Mouse (Mus musculus): Measurements from ENCODE around the gene Elf2.

The Elf2 gene

DNA sequence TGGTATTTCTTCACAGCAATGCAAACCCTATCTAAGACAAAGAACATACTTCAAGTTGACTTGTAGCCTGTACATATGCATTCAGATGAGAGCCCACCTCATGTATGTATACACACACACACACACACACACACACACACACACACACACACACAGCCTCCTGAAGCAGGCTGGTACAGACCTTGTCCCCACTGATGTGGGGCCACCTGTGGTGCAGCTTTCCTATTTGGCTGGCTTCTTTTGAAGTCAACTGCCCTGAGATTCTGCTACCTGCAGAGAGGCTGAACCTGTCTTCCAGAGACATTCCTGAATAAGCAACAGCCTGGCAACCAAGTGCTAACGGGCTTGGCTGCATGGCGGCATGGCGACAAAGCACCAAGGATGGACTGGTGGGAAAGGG lies 130.0 kb downstream of the Elf2 start:
- no peak for DNase-seq (ENCODE audit: low spot score)

DNA sequence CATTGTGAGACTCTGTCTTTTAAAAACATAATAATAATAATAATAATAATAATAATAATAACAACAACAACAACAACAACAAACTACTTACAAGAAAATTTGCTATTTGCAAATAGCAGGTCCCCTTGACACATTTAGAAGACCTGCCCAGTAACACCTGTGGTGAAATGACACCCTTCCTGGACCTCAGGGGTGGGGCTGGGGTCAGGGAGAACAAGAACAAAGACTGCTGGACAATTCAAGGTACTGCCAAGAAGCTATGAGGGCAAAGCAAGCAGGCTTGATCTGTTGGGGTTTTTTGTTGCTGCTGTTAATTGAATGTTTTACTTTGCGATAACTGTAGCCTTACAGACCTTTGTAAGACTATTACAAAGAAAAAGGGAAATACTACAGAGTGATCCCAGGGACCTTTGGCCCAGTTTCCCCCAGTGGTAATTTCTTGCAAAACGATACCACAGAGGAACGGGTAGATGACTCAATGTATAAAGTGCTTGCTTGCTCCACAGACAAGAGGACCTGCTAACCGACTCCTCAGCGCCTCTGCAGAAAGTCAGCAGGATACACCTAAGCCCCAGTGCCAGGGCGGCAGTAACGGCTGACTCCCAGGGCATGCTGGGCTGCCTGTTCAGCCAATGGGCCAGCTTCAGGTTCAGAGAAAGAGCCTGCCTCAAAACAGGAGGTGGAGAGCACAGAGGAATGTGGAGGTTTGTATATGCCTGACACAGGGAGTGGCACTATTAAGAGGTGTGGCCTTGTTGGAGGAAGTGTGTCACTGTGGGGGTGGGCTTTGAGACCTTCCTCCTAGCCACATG lies 130.8 kb downstream of the Elf2 start:
- DNase-seq (ENCODE audit: low spot score), result no peak

GRCm38 (mm10) chr3:51208633-51209032 lies 131.8 kb downstream of the Elf2 start:
- no peak for DNase-seq (ENCODE audit: low spot score)

DNA sequence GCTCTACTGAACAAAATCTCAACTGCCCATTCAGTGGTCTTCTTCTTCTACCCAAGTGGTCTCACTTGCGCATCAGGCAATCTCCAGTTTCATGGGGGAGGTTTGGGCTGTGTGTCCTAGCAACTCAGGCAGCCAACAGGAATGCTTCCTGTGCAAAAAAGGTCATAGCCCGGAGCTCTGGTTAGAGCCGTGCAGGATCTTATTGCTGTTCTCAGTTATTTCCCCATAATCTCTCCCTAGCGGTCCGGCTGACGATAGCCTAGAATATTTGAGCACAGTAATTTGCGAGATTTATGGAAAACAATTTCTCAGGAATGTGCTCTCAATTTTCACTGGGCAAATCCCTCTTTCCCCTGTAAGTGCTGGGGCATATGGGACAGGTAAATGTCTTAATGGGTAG lies 133.9 kb downstream of the Elf2 start:
- no peak for DNase-seq (ENCODE audit: low spot score)

- no peak for DNase-seq (ENCODE audit: low spot score)
Observed at GRCm38 (mm10) chr3:51204897-51205296, 135.6 kb downstream of the Elf2 start.

- no peak for DNase-seq (ENCODE audit: low spot score)
Observed at GRCm38 (mm10) chr3:51204441-51204840, 136.0 kb downstream of the Elf2 start.

GRCm38 (mm10) chr3:51203906-51204305 lies 136.6 kb downstream of the Elf2 start:
- no peak for DNase-seq (ENCODE audit: low spot score)

Measured in urinary bladder, postnatal 10 days (tissue).